Mouse (Mus musculus) embryonic fibroblast, embryonic 13.5 days (primary cell): ENCODE data around the gene Acin1.
A peak's percentile ranks its signal among the peaks of the same experiment; 100 is the strongest.

ENCODE experiments used
- CTCF ChIP-seq: IDR thresholded peaks from 2 replicates; pipeline ENCODE4 v1.5.1; 2011; ENCODE audit warnings: mild to moderate bottlenecking, control low read depth, low read length, moderate library complexity, borderline replicate concordance; ENCODE audit not compliant: insufficient read depth
- POLR2A ChIP-seq: IDR thresholded peaks from 2 replicates; pipeline ENCODE4 v1.6.1; 2011; ENCODE audit warnings: low read depth, mild to moderate bottlenecking, control low read depth, low read length, moderate library complexity

GRCm38 (mm10) chr14:54617897-54618365, 68.8 kb downstream of the Acin1 start, which contains the start of gene Psmb5:
- TF ChIP-seq CTCF (no peak), POLR2A (peak; percentile 80)
